Mouse (Mus musculus): Measurements from ENCODE around the gene Rptor. TPM values are rescaled to one million over a fixed set of nuclear protein-coding genes. Genes with fewer than 3 reads are reported as not detected.

Rptor gene
- total and polyA plus RNA-seq, 3 experiments, result 33.9 to 34.9 TPM; not detected in 1

GRCm38 (mm10) chr11:119788919-119789713 lies 186.4 kb downstream of the Rptor start:
- Histone ChIP-seq H3K27me3 (ENCODE audit: control insufficient read depth in 1 of 2, insufficient read depth in 2 of 2, low read length in 2 of 2) (no peaks in the 10 kb centered on the region), H3K36me3 (ENCODE audit: control insufficient read depth in 1 of 2, insufficient read depth in 2 of 2, low read length in 2 of 2) (peaks cover under 1 to 3% of the 10 kb centered on the region in 2 experiments), H3K4me1 (ENCODE audit: control insufficient read depth in 1 of 2, insufficient read depth in 2 of 2, low read length in 2 of 2) (peaks cover 1 to 7% of the 10 kb centered on the region in 2 experiments; a peak in 3 of 4 replicates), H3K9ac (ENCODE audit: control insufficient read depth, low read depth, low read length, poor library complexity, severe bottlenecking) (no peak overlapping the region), H3K27ac (ENCODE audit: control insufficient read depth, low read depth, low read length) (no peak overlapping the region), H3K4me3 (ENCODE audit: control insufficient read depth in 1 of 2, insufficient read depth in 1 of 2, low read depth in 2 of 2, low read length in 2 of 2) (no peak overlapping the region), H3K79me2 (ENCODE audit: control insufficient read depth, insufficient read depth, low read length, poor library complexity) (no peaks in the 10 kb centered on the region), H3K9me3 (replicated peaks; ENCODE audit: insufficient read depth, low read length) (no peaks in the 10 kb centered on the region)
- TF ChIP-seq USF1 (IDR thresholded peaks at IDR 0.05; ENCODE audit: low read depth, low read length) (no peak), CHD1 (IDR thresholded peaks at IDR 0.05; ENCODE audit: low read depth, low read length) (no peak), JUND (IDR thresholded peaks at IDR 0.05; ENCODE audit: low read depth, low read length) (no peak), MAZ (IDR thresholded peaks at IDR 0.05; ENCODE audit: low read depth, low read length) (no peak), MXI1 (IDR thresholded peaks at IDR 0.05; ENCODE audit: low read depth, low read length) (no peak), CHD2 (IDR thresholded peaks at IDR 0.05; ENCODE audit: low read length) (no peak), TCF12 (IDR thresholded peaks at IDR 0.05; ENCODE audit: low read depth, low read length) (no peak), CTCF (IDR thresholded peaks at IDR 0.05 in 2 of 3, conservative IDR thresholded peaks at IDR 0.05 in 1 of 3; ENCODE audit: control insufficient read depth in 1 of 3, insufficient read depth in 1 of 3, low read depth in 2 of 3, low read length in 3 of 3, poor library complexity in 1 of 3, severe bottlenecking in 1 of 3) (no peak), ZNF384 (IDR thresholded peaks at IDR 0.05; ENCODE audit: low read depth, low read length) (no peak), USF2 (IDR thresholded peaks at IDR 0.05; ENCODE audit: borderline replicate concordance in 1 of 2, insufficient read depth in 1 of 2, low read depth in 1 of 2, low read length in 2 of 2) (no peak), MAX (IDR thresholded peaks at IDR 0.05; ENCODE audit: low read length) (no peak), E2F4 (IDR thresholded peaks at IDR 0.05; ENCODE audit: borderline replicate concordance, low read depth, low read length) (no peak)
- DNase-seq (ENCODE audit: low read depth, low spot score), result no peak

- no peak overlapping the region for H3K4me3 ChIP-seq (ENCODE audit: control insufficient read depth in 1 of 2, insufficient read depth in 1 of 2, low read depth in 2 of 2, low read length in 2 of 2)
- H3K4me1 ChIP-seq (ENCODE audit: control insufficient read depth in 1 of 2, insufficient read depth in 2 of 2, low read length in 2 of 2), result no peaks in the 10 kb centered on the region
- H3K36me3 ChIP-seq (ENCODE audit: control insufficient read depth in 1 of 2, insufficient read depth in 2 of 2, low read length in 2 of 2), result no peaks in the 10 kb centered on the region; a peak in 1 of 4 replicates
- TF ChIP-seq KAT2A (conservative IDR thresholded peaks at IDR 0.05; ENCODE audit: low read depth, low read length), result no peak
- TF ChIP-seq BHLHE40 (IDR thresholded peaks at IDR 0.05; ENCODE audit: borderline replicate concordance, low read depth, low read length), result no peak
- no peak for TF ChIP-seq SMC3 (IDR thresholded peaks at IDR 0.05; ENCODE audit: low read depth, low read length)
- no peak for TF ChIP-seq MYC (IDR thresholded peaks at IDR 0.05; ENCODE audit: low read depth, low read length)
- TF ChIP-seq CTCF (IDR thresholded peaks at IDR 0.05 in 2 of 3, conservative IDR thresholded peaks at IDR 0.05 in 1 of 3; ENCODE audit: control insufficient read depth in 1 of 3, insufficient read depth in 1 of 3, low read depth in 2 of 3, low read length in 3 of 3, poor library complexity in 1 of 3, severe bottlenecking in 1 of 3), result no peak
- no peak for TF ChIP-seq TBP (IDR thresholded peaks at IDR 0.05; ENCODE audit: low read depth, low read length)
- TF ChIP-seq MAX (IDR thresholded peaks at IDR 0.05; ENCODE audit: low read length), result no peak
- H3K9ac ChIP-seq (ENCODE audit: control insufficient read depth, low read depth, low read length, poor library complexity, severe bottlenecking), result no peak overlapping the region
- no peak for DNase-seq (ENCODE audit: low read depth, low spot score)
- no peak overlapping the region for H3K27ac ChIP-seq (ENCODE audit: control insufficient read depth, low read depth, low read length)
- no peaks in the 10 kb centered on the region for H3K27me3 ChIP-seq (ENCODE audit: control insufficient read depth in 1 of 2, insufficient read depth in 2 of 2, low read length in 2 of 2)
- no peaks in the 10 kb centered on the region for H3K79me2 ChIP-seq (ENCODE audit: control insufficient read depth, insufficient read depth, low read length, poor library complexity)
- no peaks in the 10 kb centered on the region for H3K9me3 ChIP-seq (replicated peaks; ENCODE audit: insufficient read depth, low read length)
Measured at GRCm38 (mm10) chr11:119791923-119792564, 189.3 kb downstream of the Rptor start.

Measured in MEL (cell line).